Mouse (Mus musculus): ENCODE measurements at regions not wholly inside any gene's neighbourhood (a gene's known extent, or its start where the extent isn't known, plus 50 kb on each side); places are given as distances from the start of the nearest gene placed in this dataset.

DNA sequence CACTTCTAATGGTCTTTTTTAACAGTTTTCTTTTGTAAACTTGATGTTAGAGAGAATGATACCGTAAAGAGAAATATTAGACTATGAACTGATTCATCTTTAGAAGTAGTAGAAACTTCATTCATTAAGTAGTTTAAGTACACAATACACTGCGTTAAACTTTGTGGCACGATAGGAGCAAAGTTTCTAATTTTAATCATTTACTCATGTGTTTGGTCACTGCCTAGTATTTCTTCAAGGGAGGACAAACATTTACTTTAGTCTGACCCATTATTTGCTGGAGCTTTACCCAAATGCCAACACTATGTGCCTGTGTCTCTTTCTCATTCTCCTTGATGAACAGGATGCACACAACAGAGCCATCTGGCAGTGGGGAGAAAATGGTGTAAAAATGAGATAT is 200.6 kb downstream of the Chm start:
- no peak for ATAC-seq
- Histone ChIP-seq H3K4me3 (replicated peaks) (no peak overlapping the region), H3K36me3 (no peaks in the 10 kb centered on the region), H3K9me3 (no peaks in the 10 kb centered on the region), H3K4me2 (replicated peaks) (no peak overlapping the region), H3K9ac (no peak overlapping the region), H3K4me1 (replicated peaks) (no peaks in the 10 kb centered on the region), H3K27me3 (replicated peaks) (no peaks in the 10 kb centered on the region), H3K27ac (no peak overlapping the region)
- 52% methylated on average over 3 of the region's 3 CpGs for WGBS

DNA sequence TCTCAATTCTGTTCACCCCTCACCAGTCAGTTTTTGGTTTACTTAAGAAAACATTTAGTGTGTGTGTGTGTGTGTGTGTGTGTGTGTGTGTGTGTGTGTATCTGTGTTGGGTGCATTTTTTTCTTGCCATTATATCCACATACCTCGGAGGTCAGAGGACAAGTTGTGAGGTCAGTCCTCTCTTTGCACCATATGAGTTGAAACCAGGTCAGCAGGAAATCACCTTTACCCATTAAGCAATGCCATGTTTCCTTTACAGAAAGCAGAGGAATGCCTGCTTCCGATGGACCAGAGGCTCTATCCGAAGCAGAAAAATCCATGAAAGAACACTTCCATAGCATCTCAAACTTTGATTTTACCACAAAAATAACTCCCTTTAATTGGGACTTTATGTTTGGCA is 201.2 kb downstream of the Chm start:
- Histone ChIP-seq H3K27me3 (replicated peaks) (no peaks in the 10 kb centered on the region), H3K9ac (no peak overlapping the region), H3K4me2 (replicated peaks) (no peak overlapping the region), H3K9me3 (no peaks in the 10 kb centered on the region), H3K4me3 (replicated peaks) (no peak overlapping the region), H3K27ac (no peak overlapping the region), H3K36me3 (no peaks in the 10 kb centered on the region), H3K4me1 (replicated peaks) (no peaks in the 10 kb centered on the region)
- no peak for ATAC-seq
- 44% methylated on average over 3 of the region's 3 CpGs for WGBS

GRCm38 (mm10) chrX:112978583-112978982 is 206.7 kb downstream of the Chm start:
- Histone ChIP-seq H3K36me3 (no peaks in the 10 kb centered on the region), H3K4me1 (replicated peaks) (no peaks in the 10 kb centered on the region), H3K4me3 (replicated peaks) (no peak overlapping the region), H3K9ac (no peak overlapping the region), H3K9me3 (no peaks in the 10 kb centered on the region), H3K4me2 (replicated peaks) (no peak overlapping the region), H3K27me3 (replicated peaks) (no peaks in the 10 kb centered on the region), H3K27ac (no peak overlapping the region)
- no peak for ATAC-seq
- WGBS, result 43% methylated on average over 3 of the region's 3 CpGs

DNA sequence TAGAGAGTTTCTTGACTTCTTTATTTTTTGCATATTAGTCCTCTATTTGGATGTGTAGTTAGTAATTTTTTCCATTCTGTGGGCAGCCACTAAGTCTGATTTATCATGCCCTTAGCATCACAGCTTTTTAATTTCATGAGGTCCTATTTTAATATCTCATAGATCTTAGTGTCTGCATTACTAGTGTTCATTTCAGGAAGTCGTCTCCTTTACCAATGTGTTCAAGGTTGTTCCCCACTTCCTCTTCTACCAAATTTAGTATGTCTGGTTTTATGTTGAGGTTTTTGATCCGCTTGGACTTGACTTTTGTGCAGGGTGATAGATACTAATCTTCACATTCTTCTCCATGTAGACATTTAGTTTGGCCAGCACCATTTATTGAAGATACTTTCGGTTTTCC is 221.2 kb downstream of the Chm start:
- Histone ChIP-seq H3K27me3 (replicated peaks) (no peaks in the 10 kb centered on the region), H3K9ac (no peak overlapping the region), H3K9me3 (no peaks in the 10 kb centered on the region), H3K4me3 (replicated peaks) (no peak overlapping the region), H3K4me2 (replicated peaks) (no peak overlapping the region), H3K36me3 (no peaks in the 10 kb centered on the region), H3K27ac (no peak overlapping the region), H3K4me1 (replicated peaks) (no peaks in the 10 kb centered on the region)
- WGBS, result 73% methylated on average over 3 of the region's 3 CpGs
- ATAC-seq, result no peak

GRCm38 (mm10) chrX:112949792-112950191 is 235.5 kb downstream of the Chm start:
- H3K9me3 ChIP-seq, result no peaks in the 10 kb centered on the region
- H3K27ac ChIP-seq, result no peak overlapping the region
- H3K4me2 ChIP-seq (replicated peaks), result no peak overlapping the region
- 55% methylated on average over 1 of the region's 1 CpGs for WGBS
- ATAC-seq, result no peak
- H3K4me1 ChIP-seq (replicated peaks), result no peaks in the 10 kb centered on the region
- H3K9ac ChIP-seq, result no peak overlapping the region
- H3K36me3 ChIP-seq, result no peaks in the 10 kb centered on the region
- no peak overlapping the region for H3K4me3 ChIP-seq (replicated peaks)
- H3K27me3 ChIP-seq (replicated peaks), result no peaks in the 10 kb centered on the region

- no peaks in the 10 kb centered on the region for H3K27me3 ChIP-seq (replicated peaks)
- no peak overlapping the region for H3K9ac ChIP-seq
- WGBS, result 87% methylated on average over 4 of the region's 4 CpGs
- H3K9me3 ChIP-seq, result no peaks in the 10 kb centered on the region
- no peaks in the 10 kb centered on the region for H3K4me1 ChIP-seq (replicated peaks)
- no peak overlapping the region for H3K27ac ChIP-seq
- no peak for ATAC-seq
- no peak overlapping the region for H3K4me2 ChIP-seq (replicated peaks)
- no peak overlapping the region for H3K4me3 ChIP-seq (replicated peaks)
- no peaks in the 10 kb centered on the region for H3K36me3 ChIP-seq
Observed at GRCm38 (mm10) chrX:112947521-112947920, 237.8 kb downstream of the Chm start.

DNA sequence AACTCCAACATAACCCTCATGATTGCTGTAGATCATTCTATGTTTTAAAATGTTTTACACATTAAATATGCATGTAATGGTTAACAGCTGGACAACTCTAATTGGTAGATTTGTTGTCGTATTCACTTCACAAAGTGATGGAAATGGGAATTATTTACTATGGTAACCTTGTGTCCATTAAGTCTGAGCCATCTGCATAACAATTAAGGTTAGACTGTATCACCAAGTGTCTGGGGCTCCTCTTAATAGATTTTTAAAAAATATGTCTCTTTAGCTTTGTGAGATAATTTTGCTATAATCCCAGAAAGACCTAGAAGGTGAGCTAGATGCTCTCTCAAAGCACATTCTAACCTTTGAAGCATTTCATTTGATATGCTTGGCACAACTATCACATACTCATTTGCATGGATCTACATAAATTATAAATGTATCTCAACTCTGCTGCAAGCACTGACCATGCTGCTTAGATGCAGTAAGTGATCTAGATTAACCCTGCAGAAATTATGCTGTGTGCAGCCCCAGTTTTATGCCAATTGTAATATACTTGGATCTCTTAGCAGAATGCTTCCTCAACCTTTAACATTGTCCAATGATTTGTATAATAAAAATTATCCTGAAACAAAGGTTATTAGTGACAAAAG is 227.2 kb upstream of the Pof1b start:
- Histone ChIP-seq H3K27ac (no peak overlapping the region), H3K4me2 (replicated peaks) (no peak overlapping the region), H3K27me3 (replicated peaks) (no peaks in the 10 kb centered on the region), H3K4me1 (replicated peaks) (no peaks in the 10 kb centered on the region), H3K4me3 (replicated peaks) (no peak overlapping the region), H3K36me3 (no peaks in the 10 kb centered on the region), H3K9me3 (no peaks in the 10 kb centered on the region), H3K9ac (no peak overlapping the region)
- no peak for ATAC-seq
- WGBS, result 73% methylated on average over 1 of the region's 1 CpGs

DNA sequence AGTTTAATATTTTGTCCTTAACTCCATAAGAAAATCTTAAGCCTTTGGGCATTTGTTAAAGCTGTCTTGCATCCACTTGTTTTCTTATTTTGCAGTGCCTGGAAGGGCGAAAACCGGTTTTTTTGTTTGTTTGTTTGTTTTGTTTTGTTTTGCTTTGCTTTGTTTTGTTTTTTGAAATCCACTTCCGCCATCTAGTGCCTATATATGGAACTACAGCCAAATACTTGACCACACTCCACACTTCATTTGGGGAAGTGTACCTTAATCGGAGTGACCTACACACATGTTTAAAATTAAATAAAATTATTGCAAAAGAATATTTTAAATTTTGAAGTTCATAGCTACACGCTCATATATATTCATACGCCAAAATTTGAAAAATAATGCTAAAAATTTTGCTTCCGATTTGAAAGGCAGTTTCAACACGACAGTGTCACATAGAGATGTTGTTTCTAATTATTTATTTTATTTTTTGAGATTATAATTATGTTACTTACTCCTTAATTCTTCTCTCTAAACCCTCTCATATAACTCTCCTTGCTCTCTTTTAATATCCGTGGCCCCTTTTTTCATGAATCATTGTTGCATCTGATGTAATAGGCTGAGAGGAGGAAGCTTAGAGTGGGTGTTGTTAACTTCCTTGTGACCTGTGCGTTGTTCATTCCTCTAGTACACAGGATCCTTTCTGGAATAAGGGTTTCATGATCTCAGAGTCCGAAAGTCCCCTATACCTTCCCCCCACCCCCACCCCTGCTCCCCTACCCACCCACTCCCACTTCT is 205.4 kb upstream of the Pof1b start:
- no peak overlapping the region for H3K4me2 ChIP-seq (replicated peaks)
- no peak overlapping the region for H3K27ac ChIP-seq
- no peaks in the 10 kb centered on the region for H3K9me3 ChIP-seq
- no peak for ATAC-seq
- H3K4me3 ChIP-seq (replicated peaks), result no peak overlapping the region
- H3K9ac ChIP-seq, result no peak overlapping the region
- no peaks in the 10 kb centered on the region for H3K4me1 ChIP-seq (replicated peaks)
- WGBS, result 43% methylated on average over 11 of the region's 11 CpGs
- H3K27me3 ChIP-seq (replicated peaks), result no peaks in the 10 kb centered on the region
- no peaks in the 10 kb centered on the region for H3K36me3 ChIP-seq

GRCm38 (mm10) chrX:112886539-112886938 is 188.1 kb upstream of the Pof1b start:
- Histone ChIP-seq H3K9me3 (no peaks in the 10 kb centered on the region), H3K27me3 (replicated peaks) (no peaks in the 10 kb centered on the region), H3K9ac (no peak overlapping the region), H3K36me3 (no peaks in the 10 kb centered on the region), H3K4me1 (replicated peaks) (no peaks in the 10 kb centered on the region), H3K27ac (no peak overlapping the region), H3K4me3 (replicated peaks) (no peak overlapping the region), H3K4me2 (replicated peaks) (no peak overlapping the region)
- ATAC-seq, result peak; percentile 53; the same call in 1 of the 2 replicates
- WGBS, result 79% methylated on average over 2 of the region's 2 CpGs

Data from intestine, embryonic 15.5 days (tissue).